Comparison of ENCODE assay signal across 8 mouse cellular contexts in genomic region chr16:20692241-20692965, GRCm38 (mm10). TPM values are rescaled to one million over a fixed set of nuclear protein-coding genes. Genes with fewer than 3 reads are reported as not detected.
DNase-seq lines count a peak whose midpoint lies in the region; ATAC-seq and TF ChIP-seq lines count a peak whose summit lies in the region.

No protein-coding gene starts in this region.

- no peak overlapping the region for H3K4me2 ChIP-seq in midbrain, embryonic 11.5 days
- H3K4me2 ChIP-seq in limb, embryonic 13.5 days (replicated peaks) = peak overlapping the region; percentile 77

- no peak overlapping the region for H3K9ac ChIP-seq in midbrain, embryonic 11.5 days (ENCODE audit: low read length)
- no peak overlapping the region for H3K9ac ChIP-seq in limb, embryonic 13.5 days

- H3K36me3 ChIP-seq in midbrain, embryonic 10.5 days = peaks cover 53% of the 10 kb centered on the region
- peaks cover 21% of the 10 kb centered on the region for H3K36me3 ChIP-seq in midbrain, embryonic 11.5 days (ENCODE audit: control insufficient read depth, insufficient read depth, low read length)
- H3K36me3 ChIP-seq in limb, embryonic 13.5 days = peaks cover 50% of the 10 kb centered on the region

- H3K4me3 ChIP-seq in cerebellum, adult 2 months (replicated peaks; ENCODE audit: insufficient read depth, low read depth, low read length) = no peak overlapping the region
- H3K4me3 ChIP-seq in midbrain, embryonic 10.5 days = peak overlapping the region; percentile 73
- H3K4me3 ChIP-seq in midbrain, embryonic 11.5 days (ENCODE audit: low read depth, low read length) = no peak overlapping the region
- H3K4me3 ChIP-seq in limb, embryonic 13.5 days = 0 out of 2 replicates have a peak overlapping the region, but pooled peaks have one; percentile 62

- H3K4me1 ChIP-seq in cerebellum, adult 2 months (ENCODE audit: control insufficient read depth, insufficient read depth, low read length) = no peaks in the 10 kb centered on the region
- H3K4me1 ChIP-seq in midbrain, embryonic 10.5 days = peaks cover 48% of the 10 kb centered on the region
- peaks cover 27% of the 10 kb centered on the region for H3K4me1 ChIP-seq in midbrain, embryonic 11.5 days (ENCODE audit: control insufficient read depth, insufficient read depth, low read length)
- peaks cover 40% of the 10 kb centered on the region for H3K4me1 ChIP-seq in limb, embryonic 13.5 days

- TF ChIP-seq CTCF in cerebellum, adult 2 months (IDR thresholded peaks at IDR 0.05; ENCODE audit: borderline replicate concordance, insufficient read depth, low read depth, low read length) = no peak

- no peak for ATAC-seq in midbrain, embryonic 11.5 days (ENCODE audit: low FRiP score)
- ATAC-seq in limb, embryonic 13.5 days (ENCODE audit: low FRiP score, low read depth) = no peak

- H3K27ac ChIP-seq in cerebellum, adult 2 months (ENCODE audit: insufficient read depth, low read length) = peak overlapping the region; percentile 37
- peak overlapping the region; percentile 23; the same call in 1 of the 2 replicates for H3K27ac ChIP-seq in midbrain, embryonic 10.5 days (replicated peaks)
- no peak overlapping the region for H3K27ac ChIP-seq in midbrain, embryonic 11.5 days (ENCODE audit: low read depth, low read length)
- peak overlapping the region; percentile 83; the same call in 1 of the 2 replicates for H3K27ac ChIP-seq in limb, embryonic 13.5 days

- WGBS in cerebellum, adult 2 months = 41% methylated on average over 16 of the region's 16 CpGs
- WGBS in midbrain, embryonic 10.5 days = 44% methylated on average over 16 of the region's 16 CpGs
- WGBS in midbrain, embryonic 11.5 days = 51% methylated on average over 16 of the region's 16 CpGs
- 39% methylated on average over 16 of the region's 16 CpGs for WGBS in limb, embryonic 13.5 days

- DNase-seq in cerebellum, adult 2 months = peak; percentile 38 to 39
- no peak for DNase-seq in cerebellum, postnatal 4 days (ENCODE audit: low spot score in 2 of 2)
- DNase-seq in midbrain, embryonic 10.5 days (ENCODE audit: low spot score) = peak; percentile 27
- no peak for DNase-seq in midbrain, embryonic 11.5 days (ENCODE audit: low spot score, missing footprints)
- no peak for DNase-seq in Muller cell, postnatal 12 days (ENCODE audit: inconsistent ontology term)
- no peak for DNase-seq in spleen, postnatal 14 days (ENCODE audit: low spot score in 2 of 2)
- no peak for DNase-seq in lung, postnatal 25 days (ENCODE audit: low spot score)

- no peak for TF ChIP-seq POLR2A in cerebellum, adult 2 months (IDR thresholded peaks at IDR 0.05; ENCODE audit: borderline replicate concordance, insufficient read depth, low read length)

- no peaks in the 10 kb centered on the region for H3K27me3 ChIP-seq in cerebellum, adult 2 months (ENCODE audit: control insufficient read depth, insufficient read depth, low read length)
- H3K27me3 ChIP-seq in midbrain, embryonic 10.5 days (ENCODE audit: low read depth, poor library complexity, severe bottlenecking) = peaks cover 23% of the 10 kb centered on the region
- H3K27me3 ChIP-seq in midbrain, embryonic 11.5 days (ENCODE audit: control insufficient read depth, insufficient read depth, low read length) = no peaks in the 10 kb centered on the region
- H3K27me3 ChIP-seq in limb, embryonic 13.5 days = no peaks in the 10 kb centered on the region

- no peaks in the 10 kb centered on the region for H3K9me3 ChIP-seq in midbrain, embryonic 10.5 days (replicated peaks)
- no peaks in the 10 kb centered on the region for H3K9me3 ChIP-seq in midbrain, embryonic 11.5 days (ENCODE audit: control insufficient read depth, low read length)
- no peaks in the 10 kb centered on the region for H3K9me3 ChIP-seq in limb, embryonic 13.5 days

RNA-seq across cellular contexts. Expression of gene Fam131a, which starts 0.6 kb away (rescaled TPM):
- 123 and 137 TPM in 2 replicates for polyA plus RNA-seq in cerebellum, adult 2 months (2012; rRNA removed)
- 8.8 and 11.3 TPM in 2 replicates for polyA plus RNA-seq in midbrain, embryonic 10.5 days (2016; fragmentation: Nextera tagmentation; extraction: Ambion mirVana)
- 8.8 and 12.5 TPM in 2 replicates for polyA plus RNA-seq in midbrain, embryonic 11.5 days (2014; fragmentation: Nextera tagmentation; extraction: Ambion mirVana)
- polyA plus RNA-seq in limb, embryonic 13.5 days (2015; fragmentation: Nextera tagmentation; extraction: Ambion mirVana) = 8.5 and 10.4 TPM in 2 replicates

RNA-seq across cellular contexts. Expression of gene Eif4g1, which starts 24.3 kb away (rescaled TPM):
- 184 and 193 TPM in 2 replicates for polyA plus RNA-seq in cerebellum, adult 2 months (2012; rRNA removed)
- 216 and 221 TPM in 2 replicates for polyA plus RNA-seq in midbrain, embryonic 10.5 days (2016; fragmentation: Nextera tagmentation; extraction: Ambion mirVana)
- polyA plus RNA-seq in midbrain, embryonic 11.5 days (2014; fragmentation: Nextera tagmentation; extraction: Ambion mirVana) = 132 and 142 TPM in 2 replicates
- polyA plus RNA-seq in limb, embryonic 13.5 days (2015; fragmentation: Nextera tagmentation; extraction: Ambion mirVana) = 175 and 183 TPM in 2 replicates

RNA-seq across cellular contexts. Expression of gene Polr2h, which starts 25.1 kb away (rescaled TPM):
- polyA plus RNA-seq in cerebellum, adult 2 months (2012; rRNA removed) = 38.6 and 41.2 TPM in 2 replicates
- 136 and 148 TPM in 2 replicates for polyA plus RNA-seq in midbrain, embryonic 10.5 days (2016; fragmentation: Nextera tagmentation; extraction: Ambion mirVana)
- polyA plus RNA-seq in midbrain, embryonic 11.5 days (2014; fragmentation: Nextera tagmentation; extraction: Ambion mirVana) = 104 and 119 TPM in 2 replicates
- polyA plus RNA-seq in limb, embryonic 13.5 days (2015; fragmentation: Nextera tagmentation; extraction: Ambion mirVana) = 117 and 118 TPM in 2 replicates

RNA-seq across cellular contexts. Expression of gene Clcn2, which starts 25.1 kb away (rescaled TPM):
- polyA plus RNA-seq in cerebellum, adult 2 months (2012; rRNA removed) = 94.4 and 97.2 TPM in 2 replicates
- 12.8 and 16.8 TPM in 2 replicates for polyA plus RNA-seq in midbrain, embryonic 10.5 days (2016; fragmentation: Nextera tagmentation; extraction: Ambion mirVana)
- 15.1 and 16.0 TPM in 2 replicates for polyA plus RNA-seq in midbrain, embryonic 11.5 days (2014; fragmentation: Nextera tagmentation; extraction: Ambion mirVana)
- 23.3 and 23.5 TPM in 2 replicates for polyA plus RNA-seq in limb, embryonic 13.5 days (2015; fragmentation: Nextera tagmentation; extraction: Ambion mirVana)

RNA-seq across cellular contexts. Expression of gene Chrd, which starts 40.5 kb away (rescaled TPM):
- 60.1 and 71.4 TPM in 2 replicates for polyA plus RNA-seq in cerebellum, adult 2 months (2012; rRNA removed)
- 1.5 and 2.0 TPM in 2 replicates for polyA plus RNA-seq in midbrain, embryonic 10.5 days (2016; fragmentation: Nextera tagmentation; extraction: Ambion mirVana)
- polyA plus RNA-seq in midbrain, embryonic 11.5 days (2014; fragmentation: Nextera tagmentation; extraction: Ambion mirVana) = 2.6 and 2.7 TPM in 2 replicates
- 9.1 and 9.3 TPM in 2 replicates for polyA plus RNA-seq in limb, embryonic 13.5 days (2015; fragmentation: Nextera tagmentation; extraction: Ambion mirVana)

Comparison
In these comparisons a context has a peak if more than half of its experiments do, and no peak if none do; other contexts are left out.
1. DNase-seq: peak in cerebellum, adult 2 months (2 of 2) and midbrain, embryonic 10.5 days (single experiment); none in cerebellum, postnatal 4 days (0 of 2), midbrain, embryonic 11.5 days (single experiment), Muller cell, postnatal 12 days (single experiment), spleen, postnatal 14 days (0 of 2) and lung, postnatal 25 days (single experiment).
2. H3K4me3 ChIP-seq: peak in midbrain, embryonic 10.5 days (single experiment) and limb, embryonic 13.5 days (single experiment); none in cerebellum, adult 2 months (single experiment) and midbrain, embryonic 11.5 days (single experiment).